8 mouse cellular contexts compared by ENCODE assay signal in genomic region chr6:137205662-137206400, GRCm38 (mm10). TPM values are rescaled to one million over a fixed set of nuclear protein-coding genes. Genes with fewer than 3 reads are reported as not detected.
DNase-seq lines count a peak whose midpoint lies in the region; ATAC-seq lines count a peak whose summit lies in the region.

No protein-coding gene starts in this region.

- H3K9ac ChIP-seq in midbrain, embryonic 12.5 days (replicated peaks): no peak overlapping the region
- no peak overlapping the region for H3K9ac ChIP-seq in midbrain, embryonic 11.5 days (ENCODE audit: low read length)

- DNase-seq in heart, postnatal 4 days: peak; percentile 23
- DNase-seq in heart, adult 8-10 months (ENCODE audit: low spot score): no peak
- no peak for DNase-seq in midbrain, embryonic 11.5 days (ENCODE audit: low spot score, missing footprints)
- DNase-seq in embryo, embryonic 11 days: peak; percentile 60
- DNase-seq in gastrocnemius, postnatal 4 days (ENCODE audit: low spot score in 2 of 2): no peak
- no peak for DNase-seq in cerebellum, adult 9-11 months

- H3K4me1 ChIP-seq in midbrain, embryonic 12.5 days: no peaks in the 10 kb centered on the region
- H3K4me1 ChIP-seq in midbrain, embryonic 11.5 days (ENCODE audit: control insufficient read depth, insufficient read depth, low read length): no peaks in the 10 kb centered on the region

- 62% methylated on average over 11 of the region's 11 CpGs for WGBS in midbrain, embryonic 12.5 days
- WGBS in midbrain, embryonic 11.5 days: 62% methylated on average over 11 of the region's 11 CpGs

- H3K4me3 ChIP-seq in midbrain, embryonic 12.5 days: no peak overlapping the region
- no peak overlapping the region for H3K4me3 ChIP-seq in midbrain, embryonic 11.5 days (ENCODE audit: low read depth, low read length)

- no peaks in the 10 kb centered on the region for H3K36me3 ChIP-seq in midbrain, embryonic 12.5 days
- H3K36me3 ChIP-seq in midbrain, embryonic 11.5 days (ENCODE audit: control insufficient read depth, insufficient read depth, low read length): no peaks in the 10 kb centered on the region

- H3K27ac ChIP-seq in midbrain, embryonic 12.5 days (replicated peaks): no peak overlapping the region
- no peak overlapping the region for H3K27ac ChIP-seq in midbrain, embryonic 11.5 days (ENCODE audit: low read depth, low read length)

- H3K4me2 ChIP-seq in midbrain, embryonic 12.5 days (replicated peaks): no peak overlapping the region
- no peak overlapping the region for H3K4me2 ChIP-seq in midbrain, embryonic 11.5 days

- no peaks in the 10 kb centered on the region for H3K9me3 ChIP-seq in midbrain, embryonic 12.5 days
- H3K9me3 ChIP-seq in midbrain, embryonic 11.5 days (ENCODE audit: control insufficient read depth, low read length): no peaks in the 10 kb centered on the region

- no peaks in the 10 kb centered on the region for H3K27me3 ChIP-seq in midbrain, embryonic 12.5 days
- H3K27me3 ChIP-seq in midbrain, embryonic 11.5 days (ENCODE audit: control insufficient read depth, insufficient read depth, low read length): no peaks in the 10 kb centered on the region

- ATAC-seq in midbrain, embryonic 12.5 days (ENCODE audit: low FRiP score, low read depth): 0 out of 2 replicates have a peak, but pooled peaks have one; percentile 27
- ATAC-seq in midbrain, embryonic 11.5 days (ENCODE audit: low FRiP score): no peak
- ATAC-seq in megakaryocyte-erythroid progenitor cell, adult 5-6 weeks (replicated peaks; ENCODE audit: low FRiP score, low TSS enrichment, poor library complexity, severe bottlenecking): peak; percentile 68

RNA-seq across cellular contexts. Expression of gene Rerg, which starts 35.5 kb away (rescaled TPM):
- total RNA-seq in heart, postnatal 4 days (2021): 1 to 10 TPM; 7.0 to 9.1 TPM
- total RNA-seq in heart, adult 8-10 months (2022): 1 to 10 TPM; 2.4 to 3.0 (median 2.7) TPM
- 1.2 and 2.5 TPM in 2 replicates for polyA plus RNA-seq in midbrain, embryonic 12.5 days (2016; fragmentation: Nextera tagmentation; extraction: Ambion mirVana)
- 1.00 and 1.0 TPM in 2 replicates for polyA plus RNA-seq in midbrain, embryonic 11.5 days (2014; fragmentation: Nextera tagmentation; extraction: Ambion mirVana)
- not detected in 2 replicates for total RNA-seq in megakaryocyte-erythroid progenitor cell, adult 5-6 weeks (2014; fragmentation: Nextera tagmentation)
- not detected in 2 replicates for total RNA-seq in megakaryocyte-erythroid progenitor cell, adult 5-6 weeks (2017)
- 1 to 10 TPM; 6.4 to 7.4 TPM for total RNA-seq in gastrocnemius, postnatal 4 days (2021)

RNA-seq across cellular contexts. Expression of gene Ptpro, which starts 46.3 kb away (rescaled TPM):
- total RNA-seq in heart, postnatal 4 days (2021): 1 to 10 TPM; 3.0 to 4.8 TPM
- total RNA-seq in heart, adult 8-10 months (2022): 1 to 10 TPM; 1.6 to 3.4 (median 2.1) TPM
- 30.7 and 33.1 TPM in 2 replicates for polyA plus RNA-seq in midbrain, embryonic 12.5 days (2016; fragmentation: Nextera tagmentation; extraction: Ambion mirVana)
- 17.5 and 19.9 TPM in 2 replicates for polyA plus RNA-seq in midbrain, embryonic 11.5 days (2014; fragmentation: Nextera tagmentation; extraction: Ambion mirVana)
- total RNA-seq in megakaryocyte-erythroid progenitor cell, adult 5-6 weeks (2014; fragmentation: Nextera tagmentation): not detected in 2 replicates
- 0.08 TPM in 1 of 2 replicates, not detected in the other for total RNA-seq in megakaryocyte-erythroid progenitor cell, adult 5-6 weeks (2017)
- total RNA-seq in gastrocnemius, postnatal 4 days (2021): 1 to 10 TPM; 2.5 to 3.0 TPM

Comparison
In these comparisons a context has a peak if more than half of its experiments do, and no peak if none do; other contexts are left out.
1. DNase-seq: peak in heart, postnatal 4 days (single experiment) and embryo, embryonic 11 days (single experiment); none in heart, adult 8-10 months (single experiment), midbrain, embryonic 11.5 days (single experiment), gastrocnemius, postnatal 4 days (0 of 2) and cerebellum, adult 9-11 months (single experiment).